Mouse (Mus musculus) MEL (cell line): ENCODE results near the gene Map3k15.

Experiments
- CHD2 ChIP-seq: IDR thresholded peaks from 2 replicates; pipeline ENCODE4 v1.6.1; 2011; ENCODE audit warnings: low read length, improper control_type of control experiment
- CTCF ChIP-seq, 3 experiments: IDR thresholded peaks in 2 of 3; conservative IDR thresholded peaks in 1 of 3; 2 replicates each; pipeline ENCODE4 v1.5.1; 2011 to 2012; ENCODE audit warnings: low read length in 3 of 3, low read depth in 2 of 3, mild to moderate bottlenecking in 2 of 3, improper control_type of control experiment in 1 of 3, inconsistent platforms in 1 of 3, mixed read lengths in 1 of 3, moderate library complexity in 1 of 3; ENCODE audit not compliant: control insufficient read depth in 1 of 3, insufficient read depth in 1 of 3, poor library complexity in 1 of 3, severe bottlenecking in 1 of 3
- EP300 ChIP-seq, 2 experiments: IDR thresholded peaks; 2 replicates each; pipeline ENCODE4 v1.6.1; 2011; ENCODE audit warnings: improper control_type of control experiment in 2 of 2, low read length in 2 of 2, low read depth in 1 of 2, mild to moderate bottlenecking in 1 of 2
- ETS1 ChIP-seq: IDR thresholded peaks from 2 replicates; pipeline ENCODE4 v1.6.1; 2012; ENCODE audit warnings: low read depth, mild to moderate bottlenecking, inconsistent platforms, low read length, improper control_type of control experiment, moderate library complexity
- GATA1 ChIP-seq: IDR thresholded peaks from 2 replicates; pipeline ENCODE4 v1.6.1; 2011; ENCODE audit warnings: low read depth, low read length, improper control_type of control experiment
- MEF2A ChIP-seq: IDR thresholded peaks from 2 replicates; pipeline ENCODE4 v1.6.1; 2014; ENCODE audit warnings: low read depth, mild to moderate bottlenecking, inconsistent platforms, low read length, improper control_type of control experiment; ENCODE audit not compliant: poor library complexity, insufficient replicate concordance, severe bottlenecking; ENCODE audit errors: extremely low read depth
- POLR2A ChIP-seq, 2 experiments: IDR thresholded peaks; 2 replicates each; pipeline ENCODE4 v1.6.1; 2011 to 2012; ENCODE audit warnings: low read length in 2 of 2, mild to moderate bottlenecking in 2 of 2, control low read depth in 1 of 2, improper control_type of control experiment in 1 of 2, low read depth in 1 of 2, moderate library complexity in 1 of 2; ENCODE audit not compliant: control insufficient read depth in 1 of 2, insufficient read depth in 1 of 2, poor library complexity in 1 of 2
- TBP ChIP-seq: IDR thresholded peaks from 2 replicates; pipeline ENCODE4 v1.8.0; 2011; ENCODE audit warnings: low read depth, low read length, improper control_type of control experiment
- USF1 ChIP-seq: IDR thresholded peaks from 2 replicates; pipeline ENCODE4 v1.6.1; 2014; ENCODE audit warnings: low read depth, mild to moderate bottlenecking, inconsistent platforms, low read length, improper control_type of control experiment, moderate library complexity

DNA sequence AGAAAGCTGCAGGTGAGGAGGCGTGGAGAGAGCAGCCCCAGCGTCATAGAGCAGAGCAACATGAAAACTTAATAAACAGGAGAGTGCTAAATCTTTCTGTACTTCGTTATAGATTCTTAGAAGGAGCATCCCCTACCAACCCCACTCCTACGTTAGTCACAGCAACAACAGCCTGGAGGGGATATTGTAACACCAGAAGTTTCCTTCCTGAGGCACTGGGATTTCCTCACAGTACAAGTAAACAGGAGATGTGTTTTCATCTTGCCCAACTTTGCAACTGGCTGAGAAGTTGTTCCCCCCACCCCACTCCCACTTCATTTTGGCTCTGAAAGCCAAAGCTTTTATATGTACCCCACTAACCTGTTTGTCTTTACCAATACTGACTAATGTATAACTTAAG is 119.6 kb downstream of the Map3k15 start:
- TF ChIP-seq EP300 (IDR thresholded peaks at IDR 0.05; ENCODE audit: low read depth in 1 of 2, low read length in 2 of 2): no peak
- TF ChIP-seq USF1: no peak
- no peak for TF ChIP-seq CTCF (IDR thresholded peaks at IDR 0.05 in 2 of 3, conservative IDR thresholded peaks at IDR 0.05 in 1 of 3; ENCODE audit: control insufficient read depth in 1 of 3, insufficient read depth in 1 of 3, low read depth in 2 of 3, low read length in 3 of 3, poor library complexity in 1 of 3, severe bottlenecking in 1 of 3)
- TF ChIP-seq CHD2: no peak
- no peak for TF ChIP-seq TBP
- TF ChIP-seq MEF2A: no peak
- TF ChIP-seq POLR2A (IDR thresholded peaks at IDR 0.05; ENCODE audit: control insufficient read depth in 1 of 2, insufficient read depth in 1 of 2, low read depth in 1 of 2, low read length in 2 of 2, poor library complexity in 1 of 2): no peak
- no peak for TF ChIP-seq ETS1
- TF ChIP-seq GATA1: no peak
